Mouse (Mus musculus) forebrain, embryonic 10.5 days (tissue): ENCODE results near the gene Farsa. TPM values are rescaled to one million over a fixed set of nuclear protein-coding genes. Genes with fewer than 3 reads are reported as not detected.

ENCODE experiments used
- DNase-seq: peaks from one replicate; pipeline ENCODE4 v3.0.0-alpha.2; 2017; ENCODE audit warnings: low spot score; ENCODE audit errors: extremely low spot score
- H3K27ac ChIP-seq: fragments of 300-500 bp; sonication (generic); 2 replicates; pipeline ENCODE4 v1.5.1; 2016; ENCODE audit warnings: mild to moderate bottlenecking
- H3K27me3 ChIP-seq: fragments of 300-500 bp; sonication (generic); 2 replicates; pipeline ENCODE4 v1.6.1; 2016; ENCODE audit warnings: mild to moderate bottlenecking; ENCODE audit not compliant: poor library complexity, severe bottlenecking
- H3K36me3 ChIP-seq: fragments of 300-500 bp; sonication (generic); replicated peaks from 2 replicates; pipeline ENCODE4 v1.6.1; 2016; ENCODE audit warnings: mild to moderate bottlenecking, moderate library complexity
- H3K4me1 ChIP-seq: fragments of 300-500 bp; sonication (generic); 2 replicates; pipeline ENCODE4 v1.6.1; 2016
- H3K4me3 ChIP-seq: fragments of 300-500 bp; sonication (generic); 2 replicates; pipeline ENCODE4 v1.5.1; 2016; ENCODE audit warnings: mild to moderate bottlenecking, moderate library complexity
- H3K9me3 ChIP-seq: fragments of 300-500 bp; sonication (generic); 2 replicates; pipeline ENCODE4 v1.6.1; 2016; ENCODE audit warnings: mild to moderate bottlenecking, moderate library complexity
- WGBS: fragments of 180-500 bp; shearing (Covaris S2); methylation state at CpG from one replicate; pipeline ENCODE4 v1.1.7; 2016; 5-methylcytosine and 5-hydroxymethylcytosine counted together
- polyA plus RNA-seq: library from polyadenylated mRNA; unstranded; fragments of >200 nt; fragmentation: Nextera tagmentation; extraction: Ambion mirVana; gene quantifications from 2 replicates; pipeline ENCODE4 v1.2.1, GENCODE M21; 2016

The Farsa gene
- 143 and 144 TPM in 2 replicates for polyA plus RNA-seq

GRCm38 (mm10) chr8:84856864-84857441, at the start of gene Farsa:
Gene Farsa (plus strand): TSS chr8:84856989.
- Histone ChIP-seq H3K27me3 (peaks cover 6% of the 10 kb centered on the region), H3K27ac (peak within 1 kb of the TSS; percentile 92), H3K36me3 (peaks cover 31% of the 10 kb centered on the region), H3K9me3 (no peaks in the 10 kb centered on the region), H3K4me1 (peaks cover 13% of the 10 kb centered on the region), H3K4me3 (peak within 1 kb of the TSS; percentile 83)
- peak; percentile 95 for DNase-seq
- WGBS, result under 1% methylated on average over 39 of the region's 39 CpGs

- WGBS, result 61% methylated on average over 12 of the region's 12 CpGs
- Histone ChIP-seq H3K36me3 (no peaks in the 10 kb centered on the region), H3K4me3 (no peak overlapping the region), H3K27ac (peak overlapping the region; percentile 6; the same call in 1 of the 2 replicates), H3K4me1 (peaks cover 40% of the 10 kb centered on the region), H3K27me3 (peaks cover 97% of the 10 kb centered on the region), H3K9me3 (no peaks in the 10 kb centered on the region; the same call in 1 of the 2 replicates)
- DNase-seq, result no peak
Observed at GRCm38 (mm10) chr8:84809109-84809940, 47.5 kb upstream of the Farsa start.

- Histone ChIP-seq H3K4me3 (no peak overlapping the region), H3K27ac (no peak overlapping the region), H3K4me1 (peaks cover 46% of the 10 kb centered on the region), H3K27me3 (peaks cover 97% of the 10 kb centered on the region), H3K36me3 (no peaks in the 10 kb centered on the region), H3K9me3 (no peaks in the 10 kb centered on the region; the same call in 1 of the 2 replicates)
- DNase-seq, result no peak
- 75% methylated on average over 5 of the region's 5 CpGs for WGBS
Observed at GRCm38 (mm10) chr8:84809941-84810280, 46.9 kb upstream of the Farsa start.

- H3K4me3 ChIP-seq, result peak overlapping the region; percentile 41
- H3K27me3 ChIP-seq, result peaks cover 96% of the 10 kb centered on the region
- DNase-seq, result peak; percentile 92
Observed at GRCm38 (mm10) chr8:84810896-84811295, 45.9 kb upstream of the Farsa start.

GRCm38 (mm10) chr8:84811303-84811702, 45.5 kb upstream of the Farsa start:
- Histone ChIP-seq H3K27me3 (peaks cover 96% of the 10 kb centered on the region), H3K9me3 (no peaks in the 10 kb centered on the region), H3K36me3 (no peaks in the 10 kb centered on the region), H3K4me3 (peak overlapping the region; percentile 41), H3K4me1 (peaks cover 56% of the 10 kb centered on the region), H3K27ac (peak overlapping the region; percentile 81)
- no peak for DNase-seq
- 20% methylated on average over 10 of the region's 10 CpGs for WGBS

More at GRCm38 (mm10) chr8:84810896-84811295, 45.9 kb upstream of the Farsa start:
- peaks cover 56% of the 10 kb centered on the region for H3K4me1 ChIP-seq
- H3K9me3 ChIP-seq, result no peaks in the 10 kb centered on the region; the same call in 1 of the 2 replicates
- peak overlapping the region; percentile 81 for H3K27ac ChIP-seq
- no peaks in the 10 kb centered on the region for H3K36me3 ChIP-seq
- 1% methylated on average over 32 of the region's 32 CpGs for WGBS

GRCm38 (mm10) chr8:84813059-84813458, 43.7 kb upstream of the Farsa start:
- H3K27me3 ChIP-seq, result peaks cover 90% of the 10 kb centered on the region
- H3K9me3 ChIP-seq, result no peaks in the 10 kb centered on the region
- no peak overlapping the region for H3K4me3 ChIP-seq
- peak; percentile 84 for DNase-seq
- no peak overlapping the region for H3K27ac ChIP-seq
- 2% methylated on average over 5 of the region's 5 CpGs for WGBS
- no peaks in the 10 kb centered on the region for H3K36me3 ChIP-seq
- H3K4me1 ChIP-seq, result peaks cover 56% of the 10 kb centered on the region

- Histone ChIP-seq H3K27me3 (peaks cover 82% of the 10 kb centered on the region), H3K9me3 (no peaks in the 10 kb centered on the region), H3K4me1 (peaks cover 56% of the 10 kb centered on the region), H3K27ac (0 out of 2 replicates have a peak overlapping the region, but pooled peaks have one; percentile 11), H3K36me3 (no peaks in the 10 kb centered on the region), H3K4me3 (no peak overlapping the region)
- WGBS, result 94% methylated on average over 3 of the region's 3 CpGs
- no peak for DNase-seq
Observed at GRCm38 (mm10) chr8:84813830-84814229, 43.0 kb upstream of the Farsa start.

GRCm38 (mm10) chr8:84814240-84814554, 42.6 kb upstream of the Farsa start:
- no peaks in the 10 kb centered on the region for H3K9me3 ChIP-seq
- 0 out of 2 replicates have a peak overlapping the region, but pooled peaks have one; percentile 11 for H3K27ac ChIP-seq
- peaks cover 55% of the 10 kb centered on the region for H3K4me1 ChIP-seq
- peaks cover 79% of the 10 kb centered on the region for H3K27me3 ChIP-seq
- 90% methylated on average over 11 of the region's 11 CpGs for WGBS
- no peak for DNase-seq
- no peaks in the 10 kb centered on the region for H3K36me3 ChIP-seq
- no peak overlapping the region for H3K4me3 ChIP-seq

- Histone ChIP-seq H3K9me3 (no peaks in the 10 kb centered on the region), H3K4me3 (no peak overlapping the region; the same call in 1 of the 2 replicates), H3K4me1 (peaks cover 49% of the 10 kb centered on the region), H3K36me3 (no peaks in the 10 kb centered on the region), H3K27ac (peak overlapping the region; percentile 58), H3K27me3 (peaks cover 73% of the 10 kb centered on the region)
- WGBS, result 53% methylated on average over 19 of the region's 19 CpGs
- DNase-seq, result no peak
Observed at GRCm38 (mm10) chr8:84814555-84815441, 42.0 kb upstream of the Farsa start.

GRCm38 (mm10) chr8:84815547-84815946, 41.2 kb upstream of the Farsa start:
- WGBS, result 9% methylated on average over 9 of the region's 9 CpGs

GRCm38 (mm10) chr8:84816117-84816516, 40.7 kb upstream of the Farsa start:
- no peaks in the 10 kb centered on the region for H3K36me3 ChIP-seq
- H3K9me3 ChIP-seq, result no peaks in the 10 kb centered on the region
- no peak for DNase-seq
- H3K4me1 ChIP-seq, result peaks cover 39% of the 10 kb centered on the region
- H3K4me3 ChIP-seq, result no peak overlapping the region
- no peak overlapping the region for H3K27ac ChIP-seq
- 74% methylated on average over 17 of the region's 17 CpGs for WGBS
- peaks cover 62% of the 10 kb centered on the region for H3K27me3 ChIP-seq

More at GRCm38 (mm10) chr8:84815547-84815946, 41.2 kb upstream of the Farsa start:
- H3K27me3 ChIP-seq, result peaks cover 67% of the 10 kb centered on the region
- no peaks in the 10 kb centered on the region for H3K9me3 ChIP-seq
- H3K27ac ChIP-seq, result peak overlapping the region; percentile 58
- H3K4me3 ChIP-seq, result no peak overlapping the region
- peaks cover 45% of the 10 kb centered on the region for H3K4me1 ChIP-seq
- H3K36me3 ChIP-seq, result no peaks in the 10 kb centered on the region
- peak; percentile 88 for DNase-seq

GRCm38 (mm10) chr8:84822723-84823122, 34.1 kb upstream of the Farsa start, which contains the start of gene Dand5:
Gene Dand5 (minus strand): TSS chr8:84822823.
- Histone ChIP-seq H3K27me3 (peaks cover 23% of the 10 kb centered on the region), H3K27ac (peak within 1 kb of the TSS; percentile 44; the same call in 1 of the 2 replicates), H3K36me3 (no peaks in the 10 kb centered on the region), H3K4me1 (peaks cover 17% of the 10 kb centered on the region), H3K4me3 (peak within 1 kb of the TSS; percentile 39), H3K9me3 (no peaks in the 10 kb centered on the region)
- 26% methylated on average over 3 of the region's 3 CpGs for WGBS
- no peak for DNase-seq
